Mouse (Mus musculus): ENCODE data around the gene Tap2. TPM values are rescaled to one million over a fixed set of nuclear protein-coding genes. Genes with fewer than 3 reads are reported as not detected.

The Tap2 gene
- polyA plus RNA-seq, 2 experiments: 2.9 to 3.1 TPM

DNA sequence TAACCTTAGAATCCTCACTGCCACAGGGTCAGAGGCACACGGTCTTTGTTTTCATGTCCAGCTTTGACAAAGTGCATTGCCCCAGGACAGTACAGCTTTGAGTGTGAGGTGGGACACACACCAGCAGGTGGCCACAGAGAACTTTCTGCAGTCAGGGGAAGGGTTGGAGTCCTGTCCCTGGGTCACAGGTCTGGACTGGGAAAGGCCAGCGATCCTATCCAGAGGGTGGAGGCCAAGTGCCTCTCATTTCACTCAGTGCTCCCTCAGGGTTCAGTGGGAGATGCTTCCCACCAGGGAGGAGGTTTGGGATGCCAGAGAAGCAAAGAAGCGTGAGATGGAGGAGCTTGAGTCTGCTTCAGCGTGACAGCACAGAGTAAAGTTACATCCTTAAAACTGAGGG lies 48.3 kb downstream of the Tap2 start:
- H3K4me1 ChIP-seq (replicated peaks; ENCODE audit: control insufficient read depth in 2 of 2, insufficient read depth in 2 of 2, low read length in 1 of 2): no peaks in the 10 kb centered on the region
- H3K4me3 ChIP-seq (ENCODE audit: insufficient read depth in 1 of 2, low read depth in 2 of 2, low read length in 2 of 2): no peak overlapping the region
- 53% methylated on average over 4 of the region's 4 CpGs for WGBS (ENCODE audit: insufficient replicate concordance)
- no peak for DNase-seq (ENCODE audit: low read depth in 3 of 3, low spot score in 3 of 3)
- TF ChIP-seq EP300 (IDR thresholded peaks at IDR 0.05; ENCODE audit: low read depth) (no peak), CTCF (IDR thresholded peaks at IDR 0.05; ENCODE audit: low read depth) (peak; percentile 34)
- no peak overlapping the region for H3K4me2 ChIP-seq (ENCODE audit: low read depth)
- H3K9ac ChIP-seq (replicated peaks): no peak overlapping the region
- H3K9me3 ChIP-seq (ENCODE audit: control insufficient read depth, low read length): no peaks in the 10 kb centered on the region
- H3K27me3 ChIP-seq (ENCODE audit: control insufficient read depth, insufficient read depth, low read length): no peaks in the 10 kb centered on the region
- no peaks in the 10 kb centered on the region for H3K36me3 ChIP-seq (replicated peaks; ENCODE audit: control insufficient read depth, insufficient read depth, low read depth)
- H3K27ac ChIP-seq: no peak overlapping the region
- no peak for ATAC-seq (ENCODE audit: insufficient read depth)

DNA sequence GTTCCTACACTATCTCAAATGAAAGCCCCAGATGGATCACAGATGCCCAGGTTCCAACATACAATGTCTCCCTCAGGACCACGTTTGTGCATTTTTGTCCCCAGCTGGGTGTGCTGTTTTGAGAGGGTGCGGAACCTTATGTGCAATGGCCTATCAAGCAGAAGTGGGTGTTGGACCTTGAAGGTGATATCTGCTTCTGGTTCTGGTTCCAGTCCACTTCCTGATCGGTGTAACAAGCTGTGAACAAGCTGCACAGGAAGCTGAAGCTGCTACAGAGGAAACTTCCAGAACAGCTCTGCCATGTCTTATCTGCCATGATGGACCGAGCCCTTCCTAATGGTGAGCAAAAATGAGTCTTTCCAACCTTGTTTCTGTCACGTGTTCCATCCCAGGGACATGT lies 53.2 kb downstream of the Tap2 start:
- no peaks in the 10 kb centered on the region; the same call in 1 of the 2 replicates for H3K27me3 ChIP-seq (ENCODE audit: control insufficient read depth, insufficient read depth, low read length)
- H3K9me3 ChIP-seq (ENCODE audit: control insufficient read depth, low read length): no peaks in the 10 kb centered on the region
- H3K9ac ChIP-seq (replicated peaks): no peak overlapping the region
- no peak for DNase-seq (ENCODE audit: low read depth in 3 of 3, low spot score in 3 of 3)
- H3K4me2 ChIP-seq (ENCODE audit: low read depth): no peak overlapping the region
- 58% methylated on average over 5 of the region's 5 CpGs for WGBS (ENCODE audit: insufficient replicate concordance)
- no peak overlapping the region for H3K4me3 ChIP-seq (ENCODE audit: insufficient read depth in 1 of 2, low read depth in 2 of 2, low read length in 2 of 2)
- H3K36me3 ChIP-seq (replicated peaks; ENCODE audit: control insufficient read depth, insufficient read depth, low read depth): no peaks in the 10 kb centered on the region
- TF ChIP-seq CTCF (IDR thresholded peaks at IDR 0.05; ENCODE audit: low read depth): no peak
- TF ChIP-seq EP300 (IDR thresholded peaks at IDR 0.05; ENCODE audit: low read depth): no peak
- H3K27ac ChIP-seq: no peak overlapping the region
- ATAC-seq (ENCODE audit: insufficient read depth): no peak
- H3K4me1 ChIP-seq (replicated peaks; ENCODE audit: control insufficient read depth in 2 of 2, insufficient read depth in 2 of 2, low read length in 1 of 2): no peaks in the 10 kb centered on the region

- ATAC-seq (ENCODE audit: insufficient read depth): no peak
- no peaks in the 10 kb centered on the region for H3K36me3 ChIP-seq (replicated peaks; ENCODE audit: control insufficient read depth, insufficient read depth, low read depth)
Measured at GRCm38 (mm10) chr17:34257594-34258375, 54.5 kb downstream of the Tap2 start, which contains the start of gene H2-Ab1. Gene H2-Ab1, plus strand, starts transcription at chr17:34257689.

DNA sequence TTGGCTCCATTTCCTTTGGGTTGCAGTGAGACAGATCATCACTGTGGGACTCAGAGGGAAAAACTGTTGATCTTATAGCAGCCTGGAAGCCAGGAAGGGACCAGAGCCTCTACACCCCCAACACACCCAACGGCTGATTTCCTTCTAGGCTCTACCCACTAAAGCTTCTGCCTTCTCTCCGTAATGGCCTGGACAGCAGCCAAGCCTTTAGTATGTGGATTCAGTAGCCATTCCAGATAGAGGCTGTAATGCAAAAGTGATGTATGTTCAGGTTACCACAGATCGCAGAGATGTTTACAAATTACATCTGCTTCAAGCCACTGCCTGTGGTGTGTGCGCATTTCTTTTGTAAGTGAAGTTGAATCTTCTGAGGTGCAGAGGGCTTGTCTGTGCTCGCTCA lies 57.2 kb downstream of the Tap2 start:
- ATAC-seq (ENCODE audit: insufficient read depth) (no peak), DNase-seq (ENCODE audit: low read depth in 3 of 3, low spot score in 3 of 3) (no peak)
- H3K4me3 ChIP-seq (ENCODE audit: insufficient read depth in 1 of 2, low read depth in 2 of 2, low read length in 2 of 2): no peak overlapping the region
- H3K4me2 ChIP-seq (ENCODE audit: low read depth): no peak overlapping the region
- no peak overlapping the region for H3K27ac ChIP-seq
- peaks cover 29% of the 10 kb centered on the region for H3K27me3 ChIP-seq (ENCODE audit: control insufficient read depth, insufficient read depth, low read length)
- H3K4me1 ChIP-seq (replicated peaks; ENCODE audit: control insufficient read depth in 2 of 2, insufficient read depth in 2 of 2, low read length in 1 of 2): peaks cover 0 to 7% of the 10 kb centered on the region in 2 experiments; a peak in 2 of 4 replicates
- no peak overlapping the region for H3K9ac ChIP-seq (replicated peaks)
- 71% methylated on average over 5 of the region's 5 CpGs for WGBS (ENCODE audit: insufficient replicate concordance)
- H3K36me3 ChIP-seq (replicated peaks; ENCODE audit: control insufficient read depth, insufficient read depth, low read depth): no peaks in the 10 kb centered on the region
- no peak for TF ChIP-seq CTCF (IDR thresholded peaks at IDR 0.05; ENCODE audit: low read depth)
- TF ChIP-seq EP300 (IDR thresholded peaks at IDR 0.05; ENCODE audit: low read depth): no peak
- no peaks in the 10 kb centered on the region for H3K9me3 ChIP-seq (ENCODE audit: control insufficient read depth, low read length)

More at GRCm38 (mm10) chr17:34257594-34258375, 54.5 kb downstream of the Tap2 start, which contains the start of gene H2-Ab1:
- Histone ChIP-seq H3K27me3 (ENCODE audit: control insufficient read depth, insufficient read depth, low read length) (peaks cover 4% of the 10 kb centered on the region; the same call in 1 of the 2 replicates), H3K27ac (no peak within 1 kb of the TSS), H3K9ac (replicated peaks) (no peak within 1 kb of the TSS), H3K4me2 (ENCODE audit: low read depth) (no peak within 1 kb of the TSS), H3K4me1 (replicated peaks; ENCODE audit: control insufficient read depth in 2 of 2, insufficient read depth in 2 of 2, low read length in 1 of 2) (no peaks in the 10 kb centered on the region), H3K9me3 (ENCODE audit: control insufficient read depth, low read length) (no peaks in the 10 kb centered on the region), H3K4me3 (ENCODE audit: insufficient read depth in 1 of 2, low read depth in 2 of 2, low read length in 2 of 2) (no peak within 1 kb of the TSS)
- WGBS (ENCODE audit: insufficient replicate concordance): 47% methylated on average over 11 of the region's 11 CpGs
- DNase-seq (ENCODE audit: low read depth in 3 of 3, low spot score in 3 of 3): no peak
- no peak for TF ChIP-seq CTCF (IDR thresholded peaks at IDR 0.05; ENCODE audit: low read depth)
- no peak for TF ChIP-seq EP300 (IDR thresholded peaks at IDR 0.05; ENCODE audit: low read depth)

DNA sequence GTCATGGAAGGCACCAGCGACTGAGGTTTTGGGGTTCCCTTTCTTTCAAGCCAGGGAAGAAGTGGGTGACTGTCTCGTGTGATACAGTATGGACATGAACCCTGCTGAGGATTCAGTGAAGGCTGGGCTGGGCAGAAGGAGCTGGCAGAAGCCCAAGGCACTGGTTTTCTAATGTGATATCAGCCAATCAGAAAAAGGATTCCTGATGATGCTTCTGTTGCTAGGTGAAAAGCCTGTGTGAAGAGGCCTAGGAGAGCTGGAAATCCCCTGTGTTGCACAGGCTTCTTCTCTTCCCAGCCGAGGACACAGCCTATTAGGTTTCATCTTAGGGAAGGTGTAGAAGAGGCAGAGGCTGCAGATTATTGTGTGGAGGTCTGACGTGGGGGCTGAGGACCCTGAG lies 58.2 kb downstream of the Tap2 start:
- H3K36me3 ChIP-seq (replicated peaks; ENCODE audit: control insufficient read depth, insufficient read depth, low read depth): no peaks in the 10 kb centered on the region
- no peaks in the 10 kb centered on the region for H3K9me3 ChIP-seq (ENCODE audit: control insufficient read depth, low read length)
- peaks cover 30% of the 10 kb centered on the region for H3K27me3 ChIP-seq (ENCODE audit: control insufficient read depth, insufficient read depth, low read length)
- peak in 1 of 3 experiments; percentile 40 for DNase-seq (ENCODE audit: low read depth in 3 of 3, low spot score in 3 of 3)
- peaks cover 0 to 7% of the 10 kb centered on the region in 2 experiments; a peak in 2 of 4 replicates for H3K4me1 ChIP-seq (replicated peaks; ENCODE audit: control insufficient read depth in 2 of 2, insufficient read depth in 2 of 2, low read length in 1 of 2)
- H3K4me2 ChIP-seq (ENCODE audit: low read depth): no peak overlapping the region
- ATAC-seq (ENCODE audit: insufficient read depth): no peak
- no peak overlapping the region for H3K27ac ChIP-seq
- TF ChIP-seq EP300 (IDR thresholded peaks at IDR 0.05; ENCODE audit: low read depth): no peak
- no peak for TF ChIP-seq CTCF (IDR thresholded peaks at IDR 0.05; ENCODE audit: low read depth)
- no peak overlapping the region for H3K4me3 ChIP-seq (ENCODE audit: insufficient read depth in 1 of 2, low read depth in 2 of 2, low read length in 2 of 2)
- H3K9ac ChIP-seq (replicated peaks): no peak overlapping the region
- WGBS (ENCODE audit: insufficient replicate concordance): 20% methylated on average over 4 of the region's 4 CpGs

All from liver, embryonic 14.5 days (tissue).